Mouse (Mus musculus) splenic B cell, adult 2 months (primary cell): ENCODE measurements around the gene Olfr1446.

Experiments used
- DNase-seq: peaks from one replicate; pipeline ENCODE4 v3.0.0-alpha.2; 2011; ENCODE audit warnings: low read depth, low spot score
- H3K27me3 ChIP-seq: 2 replicates; pipeline ENCODE4 v1.6.1; 2012; ENCODE audit warnings: mild to moderate bottlenecking, low read length, moderate library complexity, mixed read lengths; ENCODE audit not compliant: control insufficient read depth, poor library complexity, insufficient read depth, severe bottlenecking
- H3K36me3 ChIP-seq: 2 replicates; pipeline ENCODE4 v1.6.1; 2012; ENCODE audit warnings: mild to moderate bottlenecking, low read length, moderate library complexity, mixed read lengths; ENCODE audit not compliant: control insufficient read depth, poor library complexity, insufficient read depth, severe bottlenecking

Gene Olfr1446

GRCm38 (mm10) chr19:12893424-12893823, at the start of gene Olfr1446:
Gene Olfr1446 (minus strand): TSS chr19:12893524.
- no peak for DNase-seq
- H3K27me3 ChIP-seq = no peaks in the 10 kb centered on the region
- H3K36me3 ChIP-seq = no peaks in the 10 kb centered on the region

GRCm38 (mm10) chr19:12930540-12930939, 37.2 kb upstream of the Olfr1446 start, which contains the start of gene Olfr1449:
Gene Olfr1449 (plus strand): TSS chr19:12930840.
- no peaks in the 10 kb centered on the region for H3K36me3 ChIP-seq
- no peak for DNase-seq
- no peaks in the 10 kb centered on the region for H3K27me3 ChIP-seq

GRCm38 (mm10) chr19:12924319-12924718, 31.0 kb upstream of the Olfr1446 start, which contains the start of gene Olfr1448:
Gene Olfr1448 (minus strand): TSS chr19:12924419.
- no peak for DNase-seq
- H3K36me3 ChIP-seq = no peaks in the 10 kb centered on the region
- no peaks in the 10 kb centered on the region for H3K27me3 ChIP-seq

DNA sequence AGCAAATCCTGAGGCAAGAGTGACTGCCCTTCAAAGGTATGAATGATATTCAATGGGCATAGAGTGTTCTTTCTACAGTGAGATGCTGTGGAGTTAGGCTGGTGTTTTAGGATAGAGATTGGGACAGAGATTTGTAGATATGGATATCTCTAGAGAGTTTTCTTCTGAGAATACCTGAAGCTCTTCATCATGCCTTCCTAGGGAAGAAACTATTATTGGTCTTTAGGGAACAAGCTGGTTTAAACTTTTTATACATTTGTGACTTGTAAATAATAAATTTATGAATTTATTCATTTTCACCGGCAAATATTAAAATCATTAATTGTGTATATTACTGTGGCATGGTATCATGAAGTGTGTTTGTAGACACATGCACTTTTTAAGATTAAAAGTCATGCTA, 10.3 kb upstream of the Olfr1446 start, which contains the start of gene Olfr1447:
Olfr1447 (minus strand) TSS at position 101 of the 400 bp plus-strand sequence.
- H3K27me3 ChIP-seq = no peaks in the 10 kb centered on the region
- H3K36me3 ChIP-seq = no peaks in the 10 kb centered on the region
- no peak for DNase-seq

DNA sequence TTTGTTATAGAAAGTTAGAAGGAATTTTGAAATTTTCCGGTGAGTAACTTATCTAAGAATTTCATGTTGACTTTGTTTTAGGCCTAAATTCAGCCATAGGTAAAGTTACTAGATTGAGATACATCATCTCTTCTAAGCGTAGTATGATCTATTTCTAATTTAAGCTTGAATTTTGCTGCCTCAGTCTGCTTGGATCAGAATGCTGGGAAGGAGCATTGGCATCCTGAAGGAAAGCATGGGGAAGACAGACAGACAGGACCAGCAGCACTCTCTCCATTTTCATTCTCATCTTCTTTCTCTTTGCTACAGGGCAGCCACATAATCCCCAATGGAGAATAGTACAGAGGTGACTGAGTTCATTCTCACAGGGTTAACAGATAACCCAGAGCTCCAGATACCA, 9.8 kb downstream of the Olfr1446 start, which contains the start of gene Olfr1445:
Olfr1445 (plus strand) TSS at position 301 of the 400 bp plus-strand sequence.
- H3K36me3 ChIP-seq = no peaks in the 10 kb centered on the region
- no peaks in the 10 kb centered on the region; the same call in 1 of the 2 replicates for H3K27me3 ChIP-seq
- no peak for DNase-seq

GRCm38 (mm10) chr19:12856983-12857382, 36.3 kb downstream of the Olfr1446 start, which contains the start of gene Olfr1444:
Gene Olfr1444 (plus strand): TSS chr19:12857283.
- Histone ChIP-seq H3K36me3 (no peaks in the 10 kb centered on the region), H3K27me3 (no peaks in the 10 kb centered on the region)
- DNase-seq = no peak

GRCm38 (mm10) chr19:12846382-12846781, 46.9 kb downstream of the Olfr1446 start, which contains the start of gene Gm5244:
Gene Gm5244 (plus strand): TSS chr19:12846682.
- no peak for DNase-seq
- Histone ChIP-seq H3K36me3 (no peaks in the 10 kb centered on the region), H3K27me3 (no peaks in the 10 kb centered on the region)

DNA sequence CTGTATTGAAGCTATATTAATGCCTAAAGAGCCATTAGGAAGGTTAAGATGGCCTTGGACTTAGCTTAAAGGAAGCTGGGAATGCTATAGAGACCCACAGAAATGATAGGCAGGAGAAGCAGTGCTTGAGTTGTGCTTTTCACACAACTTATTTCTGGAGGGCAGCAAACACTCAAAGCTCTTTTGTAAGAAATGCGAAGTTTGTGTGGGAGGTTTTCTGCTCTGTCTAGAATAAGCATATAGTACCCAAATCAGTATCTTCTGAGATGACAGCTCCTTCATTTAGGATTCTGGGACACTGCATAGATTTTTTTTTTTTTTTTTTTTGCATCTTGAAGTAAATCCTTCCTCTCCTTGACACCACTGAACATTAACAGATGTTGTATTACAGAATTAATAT, 54.8 kb downstream of the Olfr1446 start:
- Histone ChIP-seq H3K36me3 (peaks cover 2% of the 10 kb centered on the region; the same call in 1 of the 2 replicates), H3K27me3 (no peaks in the 10 kb centered on the region)
- DNase-seq = no peak
